Mouse (Mus musculus): ENCODE results near the gene Nos3.

Nos3 gene

DNA sequence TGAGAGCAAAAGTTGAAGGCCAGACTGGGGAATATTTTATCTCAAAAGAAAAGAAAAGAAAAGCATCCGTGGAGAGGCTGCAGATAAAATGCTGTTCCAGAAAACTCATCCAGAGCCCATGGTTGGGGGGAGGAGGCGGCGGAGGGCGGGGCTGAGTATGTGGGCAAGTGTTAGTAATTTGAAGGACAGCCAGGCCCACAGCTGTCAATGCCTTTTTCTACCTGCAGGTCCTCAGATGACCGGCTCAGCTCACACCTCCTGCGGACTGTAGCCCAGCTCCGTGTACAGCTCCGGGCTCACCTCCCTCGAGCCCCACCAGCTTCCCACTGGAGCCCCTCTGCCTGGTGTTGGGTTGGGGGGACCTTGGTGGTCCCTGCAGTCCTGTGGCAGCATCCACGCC lies 35.1 kb downstream of the Nos3 start:
- no peak for DNase-seq (ENCODE audit: low spot score)

- DNase-seq (ENCODE audit: low spot score), result no peak
Measured at GRCm38 (mm10) chr5:24400362-24400761, 35.8 kb downstream of the Nos3 start.

GRCm38 (mm10) chr5:24400911-24401605 lies 36.4 kb downstream of the Nos3 start:
- no peak for DNase-seq (ENCODE audit: low spot score)

GRCm38 (mm10) chr5:24401969-24402368 lies 37.4 kb downstream of the Nos3 start:
- no peak for DNase-seq (ENCODE audit: low spot score)

GRCm38 (mm10) chr5:24404594-24405360 lies 40.2 kb downstream of the Nos3 start:
- no peak for DNase-seq (ENCODE audit: low spot score)

DNA sequence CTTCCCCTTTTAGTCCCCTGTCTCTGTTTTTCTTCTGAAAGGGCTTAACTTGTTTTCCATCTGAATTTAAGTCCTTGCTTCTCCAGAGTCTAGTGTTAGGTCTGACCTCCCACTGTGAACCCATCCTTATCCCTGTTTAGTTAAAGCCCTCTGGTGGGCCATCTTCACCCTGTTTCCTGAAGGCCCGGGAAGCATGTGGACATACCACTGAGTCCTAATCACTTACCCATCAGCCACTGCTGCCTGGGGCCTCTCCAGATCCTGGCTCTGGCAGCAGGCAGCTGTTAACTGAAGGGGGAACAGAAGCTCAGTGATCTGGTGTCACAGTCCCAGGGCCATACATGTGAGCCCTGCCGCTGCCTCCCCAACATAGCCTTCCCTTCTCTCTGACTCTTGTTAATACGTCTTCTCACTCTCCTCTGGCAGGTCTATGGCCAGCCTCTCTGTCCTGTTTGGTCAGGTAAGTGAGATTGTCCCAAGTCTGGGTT lies 40.8 kb downstream of the Nos3 start:
- no peak for DNase-seq (ENCODE audit: low spot score)

DNA sequence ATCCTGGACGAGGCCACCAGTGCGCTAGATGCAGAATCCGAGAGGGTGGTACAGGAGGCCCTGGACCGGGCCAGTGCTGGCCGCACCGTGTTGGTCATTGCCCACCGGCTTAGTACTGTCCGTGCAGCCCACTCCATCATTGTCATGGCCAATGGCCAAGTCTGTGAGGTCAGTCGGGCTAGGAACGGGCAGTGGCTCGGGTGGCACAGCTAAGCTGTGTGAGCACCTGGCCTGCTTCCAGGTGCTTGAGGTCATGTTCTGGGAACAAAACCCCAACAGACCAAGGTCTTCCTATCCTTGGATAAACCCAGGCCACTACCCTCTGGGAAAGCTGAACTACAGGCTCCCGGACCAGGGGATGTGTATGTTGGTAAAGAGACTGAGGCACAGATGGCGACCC lies 44.0 kb downstream of the Nos3 start:
- no peak for DNase-seq (ENCODE audit: low spot score)

- no peak for DNase-seq (ENCODE audit: low spot score)
Measured at GRCm38 (mm10) chr5:24409466-24409865, 44.9 kb downstream of the Nos3 start.

DNA sequence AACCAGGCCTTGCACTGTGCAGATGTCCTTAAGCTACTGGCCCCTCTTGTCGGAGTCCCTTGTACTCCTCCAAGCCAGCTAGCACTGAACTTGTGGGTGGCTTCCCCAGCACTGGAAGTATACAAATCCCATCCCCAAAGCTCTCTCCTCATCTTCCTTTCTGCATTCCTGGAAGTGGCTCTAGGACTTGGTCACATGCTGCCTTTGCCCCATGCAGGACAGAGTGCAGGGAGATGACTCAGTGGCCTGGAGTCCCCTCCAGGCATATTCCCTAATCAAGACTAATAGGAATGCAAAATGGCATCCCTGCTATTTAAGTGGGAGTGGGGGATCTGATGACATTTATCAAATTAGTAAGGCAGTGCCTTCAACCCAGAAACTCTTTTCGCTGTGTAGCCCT lies 47.5 kb downstream of the Nos3 start:
- DNase-seq (ENCODE audit: low spot score), result no peak

DNA sequence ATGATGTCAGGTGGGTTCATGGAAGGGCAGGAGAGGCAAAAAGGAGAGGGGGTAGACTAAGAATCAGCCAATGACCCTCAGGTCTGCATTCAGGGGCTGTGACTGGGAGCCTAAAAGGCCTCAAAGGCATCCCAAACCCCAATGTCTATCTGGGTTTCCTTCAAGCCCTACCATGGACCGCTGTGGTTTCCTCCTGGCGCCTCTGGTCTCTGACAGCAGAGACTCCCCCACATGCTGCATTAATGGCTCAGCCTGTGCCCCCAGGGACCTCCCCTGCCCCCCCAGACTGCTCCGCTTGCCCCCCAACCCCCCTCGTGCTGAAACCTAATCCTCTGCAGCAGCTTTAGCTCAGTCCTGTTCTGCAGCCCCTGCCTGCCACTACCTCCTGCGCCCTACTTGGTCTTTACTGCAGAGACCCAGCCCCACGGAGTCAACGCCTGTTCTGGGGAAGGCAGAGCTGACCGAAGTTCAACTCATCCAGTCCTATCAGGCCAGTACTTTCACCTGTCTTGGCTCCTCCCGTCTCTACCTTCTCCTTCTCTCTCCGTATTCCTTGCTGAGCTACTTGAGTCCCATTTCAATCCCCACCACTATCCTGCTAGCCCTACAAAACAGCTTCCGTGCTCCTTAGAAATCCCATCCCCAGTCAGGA lies 48.6 kb downstream of the Nos3 start, which contains the start of gene Asic3:
Asic3 (plus strand) TSS at position 351 of the 652 bp plus-strand sequence.
- DNase-seq (ENCODE audit: low spot score), result no peak

- no peak for DNase-seq (ENCODE audit: low spot score)
Measured at GRCm38 (mm10) chr5:24413938-24414337, 49.3 kb downstream of the Nos3 start.

DNA sequence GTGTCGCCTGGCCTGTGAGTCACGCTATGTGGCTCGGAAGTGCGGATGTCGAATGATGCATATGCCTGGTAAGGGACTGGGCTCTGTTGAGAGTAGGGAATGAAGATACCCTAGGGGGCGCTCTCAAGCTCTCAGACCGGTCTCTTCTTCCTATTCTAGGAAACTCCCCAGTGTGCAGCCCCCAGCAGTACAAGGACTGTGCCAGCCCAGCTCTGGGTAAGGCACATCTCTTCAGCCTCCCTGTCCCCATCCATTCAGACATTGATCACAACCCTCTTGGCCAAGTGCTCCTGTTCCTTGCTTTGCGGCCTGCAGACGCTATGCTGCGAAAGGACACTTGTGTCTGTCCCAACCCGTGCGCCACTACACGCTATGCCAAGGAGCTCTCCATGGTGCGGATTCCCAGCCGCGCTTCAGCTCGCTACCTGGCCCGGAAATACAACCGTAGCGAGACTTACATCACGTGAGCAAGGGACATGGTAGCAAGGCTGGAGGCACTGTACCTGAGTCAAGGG lies 51.7 kb downstream of the Nos3 start:
- peak; percentile 68 for DNase-seq (ENCODE audit: low spot score)

- no peak for DNase-seq (ENCODE audit: low spot score)
Measured at GRCm38 (mm10) chr5:24417587-24417986, 53.0 kb downstream of the Nos3 start.

DNA sequence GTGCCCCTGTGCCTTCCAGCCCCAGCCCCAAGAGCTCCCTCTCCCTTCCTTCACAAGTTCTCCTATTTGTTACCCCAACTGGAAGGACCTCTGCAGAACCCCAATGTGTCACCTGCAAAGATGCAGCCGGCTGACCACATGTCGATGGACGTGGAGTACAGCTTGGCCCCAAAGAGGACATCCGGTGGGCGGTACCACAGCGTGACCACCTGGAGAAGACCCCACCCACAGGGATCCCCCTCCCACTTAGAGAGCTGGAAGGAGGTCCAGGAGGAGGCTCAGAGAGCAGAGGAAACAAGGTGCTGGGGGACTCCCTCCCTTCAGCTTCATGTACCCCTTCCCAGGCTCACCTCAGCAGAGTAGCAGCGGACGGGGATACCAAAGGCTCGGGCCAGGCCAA lies 55.8 kb downstream of the Nos3 start:
- DNase-seq (ENCODE audit: low spot score), result no peak

DNA sequence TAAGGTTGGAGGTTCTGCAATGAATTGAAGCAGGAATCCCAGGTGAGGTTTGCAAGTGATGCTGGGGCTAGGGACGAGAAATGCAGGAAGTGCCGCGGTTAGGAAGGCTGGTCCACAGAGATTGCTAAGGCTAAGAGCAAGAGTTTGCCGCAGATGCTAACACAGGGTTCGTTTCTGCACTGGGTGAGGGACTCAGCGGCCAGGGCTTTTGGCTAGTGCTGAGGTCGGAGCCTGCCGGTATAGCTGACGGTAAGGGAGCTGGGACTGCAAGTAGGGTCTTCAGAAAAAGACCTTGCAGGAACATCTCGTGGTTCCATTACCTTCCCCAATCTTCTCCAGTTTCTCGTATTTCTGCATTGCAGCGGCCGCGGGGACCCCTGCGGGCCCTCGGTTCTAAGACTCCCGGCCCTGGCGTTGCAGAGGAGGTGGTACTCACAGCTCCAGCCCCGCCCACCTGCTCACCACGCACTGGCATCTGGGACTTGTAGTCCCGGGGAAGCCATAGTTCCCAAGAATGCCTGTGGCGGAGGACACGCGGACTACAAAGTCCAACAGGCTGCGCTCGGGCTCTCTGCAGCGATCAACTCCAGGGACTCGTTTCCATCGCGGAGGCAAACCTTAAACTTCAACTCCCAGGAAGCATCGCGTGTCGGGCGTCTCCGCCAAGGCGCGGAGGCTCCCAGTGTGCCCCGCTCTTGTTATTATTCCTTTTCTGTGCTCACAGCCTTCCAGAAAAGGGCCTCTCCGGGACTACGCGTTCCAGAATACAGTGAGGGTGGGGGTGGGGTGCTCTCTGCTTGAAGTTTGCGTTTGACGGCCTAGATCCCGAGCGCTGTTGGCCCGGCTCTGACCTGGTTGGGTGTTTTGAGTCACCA lies 58.8 kb downstream of the Nos3 start, which contains the start of the genes Cdk5 and Slc4a2:
Cdk5 (minus strand) TSS at position 402 of the 875 bp plus-strand sequence.
Slc4a2 (plus strand) TSS at position 709 of the 875 bp plus-strand sequence.
- DNase-seq (ENCODE audit: low spot score), result peak; percentile 99

DNA sequence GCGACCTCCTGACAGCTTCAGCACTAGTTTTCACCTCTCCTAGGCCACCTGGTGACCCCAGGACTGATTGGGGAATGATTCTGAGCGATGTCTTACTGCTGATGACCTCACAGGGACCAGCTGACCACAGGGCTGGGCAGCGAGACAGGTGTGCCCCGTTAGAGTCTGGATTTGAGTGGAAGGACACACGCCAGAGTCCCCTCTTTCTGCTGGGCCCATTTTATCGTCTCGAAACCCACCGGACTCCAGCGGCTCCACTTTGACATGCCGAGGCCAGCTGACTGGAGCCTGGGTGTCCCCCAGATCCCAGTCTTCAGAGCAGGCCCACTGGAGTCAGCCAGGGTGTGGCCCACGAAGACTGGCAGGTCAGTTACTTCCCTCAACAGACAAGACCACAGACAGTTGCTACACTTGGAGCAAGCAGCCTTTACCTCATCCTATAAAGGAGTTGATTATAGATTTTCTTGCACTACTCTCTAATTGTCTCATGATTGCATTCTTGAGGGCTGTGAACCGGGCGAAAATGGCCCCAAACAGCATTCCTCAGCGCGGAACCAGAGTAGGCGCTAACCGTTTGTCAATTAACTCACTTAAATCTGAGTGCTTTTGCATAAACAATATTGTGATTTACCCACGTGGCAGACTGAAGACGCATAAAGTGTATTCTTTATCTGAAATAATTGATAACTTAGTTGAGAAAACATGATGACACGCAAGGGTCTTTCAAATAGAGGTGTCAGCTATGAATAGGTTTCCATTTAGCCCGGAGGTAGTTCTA lies 59.6 kb downstream of the Nos3 start:
- no peak for DNase-seq (ENCODE audit: low spot score)

- peak; percentile 85 for DNase-seq (ENCODE audit: low spot score)
Measured at GRCm38 (mm10) chr5:24424861-24425411, 60.3 kb downstream of the Nos3 start.

- peak; percentile 44 for DNase-seq (ENCODE audit: low spot score)
Measured at GRCm38 (mm10) chr5:24425421-24426036, 60.9 kb downstream of the Nos3 start.

- DNase-seq (ENCODE audit: low spot score), result no peak
Measured at GRCm38 (mm10) chr5:24426037-24426432, 61.4 kb downstream of the Nos3 start.
